Mouse (Mus musculus) myocyte (in vitro differentiated cells): ENCODE data around the gene Tshz2. TPM values are rescaled to one million over a fixed set of nuclear protein-coding genes. Genes with fewer than 3 reads are reported as not detected.

Experiments
- H3K27me3 ChIP-seq: one replicate; pipeline ENCODE4 v1.6.1; 2011; ENCODE audit not compliant: control insufficient read depth, insufficient read depth, insufficient read length
- H3K36me3 ChIP-seq: one replicate; pipeline ENCODE4 v1.6.1; 2011; ENCODE audit not compliant: control insufficient read depth, insufficient read depth
- H3K4me2 ChIP-seq: one replicate; pipeline ENCODE4 v1.6.1; 2011; ENCODE audit warnings: low read depth, control low read depth
- H3K4me3 ChIP-seq: one replicate; pipeline ENCODE4 v1.5.1; 2011; ENCODE audit warnings: mild to moderate bottlenecking, control low read depth, moderate library complexity
- H3K79me2 ChIP-seq: one replicate; pipeline ENCODE4 v1.6.1; 2011; ENCODE audit not compliant: control insufficient read depth, insufficient read depth
- H3ac ChIP-seq: one replicate; pipeline ENCODE4 v1.6.1; 2011; ENCODE audit not compliant: control insufficient read depth, insufficient read length
- CEBPB ChIP-seq: IDR thresholded peaks from 2 replicates; pipeline ENCODE4 v1.6.1; 2011; ENCODE audit warnings: mild to moderate bottlenecking, moderate library complexity; ENCODE audit not compliant: poor library complexity, insufficient read depth, severe bottlenecking
- E2F4 ChIP-seq: IDR thresholded peaks from one replicate; pipeline ENCODE4 v1.6.1; 2011; ENCODE audit warnings: mild to moderate bottlenecking, control low read depth, moderate library complexity; ENCODE audit not compliant: insufficient read depth
- MAX ChIP-seq: IDR thresholded peaks from one replicate; pipeline ENCODE4 v1.6.1; 2011; ENCODE audit warnings: low read depth, mild to moderate bottlenecking, control low read depth
- MYOD1 ChIP-seq, 3 experiments: IDR thresholded peaks; one replicate each; pipeline ENCODE4 v1.6.1; 2011; ENCODE audit warnings: control low read depth in 2 of 3, low read depth in 2 of 3, mild to moderate bottlenecking in 2 of 3, moderate library complexity in 1 of 3; ENCODE audit not compliant: insufficient read length in 2 of 3, control insufficient read depth in 1 of 3
- MYOG ChIP-seq, 3 experiments: IDR thresholded peaks; one replicate each; pipeline ENCODE4 v1.6.1; 2011; ENCODE audit warnings: control low read depth in 2 of 3, low read depth in 2 of 3, mild to moderate bottlenecking in 2 of 3; ENCODE audit not compliant: insufficient read length in 2 of 3, control insufficient read depth in 1 of 3, insufficient read depth in 1 of 3
- POLR2A ChIP-seq: IDR thresholded peaks from one replicate; pipeline ENCODE4 v1.6.1; 2011; ENCODE audit warnings: low read depth, mild to moderate bottlenecking, control low read depth, moderate library complexity; ENCODE audit not compliant: insufficient read length
- POLR2AphosphoS2 ChIP-seq: IDR thresholded peaks from one replicate; pipeline ENCODE4 v1.6.1; 2011; ENCODE audit warnings: low read depth, control low read depth; ENCODE audit not compliant: insufficient read length
- REST ChIP-seq: IDR thresholded peaks from one replicate; pipeline ENCODE4 v1.6.1; 2011; ENCODE audit warnings: mild to moderate bottlenecking, control low read depth, moderate library complexity; ENCODE audit not compliant: insufficient read depth, insufficient read length
- SRF ChIP-seq: IDR thresholded peaks from one replicate; pipeline ENCODE4 v1.6.1; 2011; ENCODE audit warnings: low read depth; ENCODE audit not compliant: control insufficient read depth, insufficient read length
- TCF12 ChIP-seq: IDR thresholded peaks from one replicate; pipeline ENCODE4 v1.6.1; 2011; ENCODE audit warnings: mild to moderate bottlenecking, control low read depth; ENCODE audit not compliant: poor library complexity, insufficient read depth, severe bottlenecking
- TCF3 ChIP-seq: IDR thresholded peaks from one replicate; pipeline ENCODE4 v1.6.1; 2011; ENCODE audit warnings: low read depth, control low read depth; ENCODE audit not compliant: insufficient read length
- USF1 ChIP-seq: IDR thresholded peaks from one replicate; pipeline ENCODE4 v1.6.1; 2011; ENCODE audit warnings: low read depth, mild to moderate bottlenecking, control low read depth, moderate library complexity
- polyA plus RNA-seq: library from polyadenylated mRNA; unstranded; fragments of >200 nt; fragmentation: generic; extraction: Trizol; gene quantifications from one replicate; pipeline ENCODE4 v1.2.1, GENCODE M21; 2012; ENCODE audit warnings: missing spikeins

Tshz2 gene
- polyA plus RNA-seq, 1 experiment = not detected

DNA sequence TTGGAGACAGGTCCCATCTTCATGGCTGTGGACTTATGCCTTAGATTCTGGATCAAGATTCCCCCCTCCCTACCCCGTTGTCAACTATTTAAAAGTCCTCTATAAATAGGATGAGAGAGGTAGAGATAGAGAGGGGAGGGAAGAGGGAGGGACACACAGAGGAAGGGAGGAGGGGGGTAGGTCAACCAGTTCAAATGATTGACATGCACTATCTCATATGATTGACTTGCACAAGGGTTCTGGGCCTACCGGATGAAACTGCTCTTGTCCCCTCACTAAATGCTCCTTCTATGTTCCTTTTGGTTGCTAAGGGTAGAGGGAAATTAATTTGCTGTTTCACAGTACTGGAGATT is 150.8 kb downstream of the Tshz2 start:
- H3K36me3 ChIP-seq = no peaks in the 10 kb centered on the region
- TF ChIP-seq POLR2AphosphoS2 (no peak), REST (no peak), MYOG (IDR thresholded peaks at IDR 0.05; ENCODE audit: control insufficient read depth in 1 of 3, insufficient read depth in 1 of 3, insufficient read length in 2 of 3, low read depth in 2 of 3) (no peak), MAX (no peak), CEBPB (no peak), USF1 (no peak), MYOD1 (IDR thresholded peaks at IDR 0.05; ENCODE audit: control insufficient read depth in 1 of 3, insufficient read length in 2 of 3, low read depth in 2 of 3) (no peak), POLR2A (no peak), SRF (no peak), TCF12 (no peak), TCF3 (no peak)
- no peak overlapping the region for H3K4me3 ChIP-seq
- H3K79me2 ChIP-seq = no peaks in the 10 kb centered on the region
- no peaks in the 10 kb centered on the region for H3K27me3 ChIP-seq
- H3K4me2 ChIP-seq = no peak overlapping the region
- no peak overlapping the region for H3ac ChIP-seq

DNA sequence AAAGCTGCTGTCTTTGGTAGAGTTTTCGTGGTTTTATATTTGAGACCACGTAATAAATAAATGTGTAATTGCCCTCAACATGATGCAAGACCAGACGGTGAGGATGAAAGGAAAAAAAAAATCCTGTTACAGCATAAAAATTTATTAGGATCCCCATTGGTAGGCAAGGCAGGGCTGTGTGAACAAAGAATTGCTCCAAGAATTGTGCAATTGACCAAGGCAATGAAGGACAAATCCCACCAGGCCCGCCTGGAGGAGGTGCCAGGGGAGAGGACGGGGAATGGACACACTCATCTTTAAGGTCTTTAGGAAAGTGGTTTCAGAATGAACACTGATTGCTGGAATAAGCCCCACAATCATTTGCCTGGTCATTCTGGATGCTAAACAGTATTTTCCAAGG is 154.6 kb downstream of the Tshz2 start:
- Histone ChIP-seq H3K4me3 (no peak overlapping the region), H3K4me2 (no peak overlapping the region), H3K27me3 (no peaks in the 10 kb centered on the region), H3K79me2 (no peaks in the 10 kb centered on the region), H3ac (no peak overlapping the region), H3K36me3 (no peaks in the 10 kb centered on the region)
- TF ChIP-seq MYOG (IDR thresholded peaks at IDR 0.05; ENCODE audit: control insufficient read depth in 1 of 3, insufficient read depth in 1 of 3, insufficient read length in 2 of 3, low read depth in 2 of 3) (no peak), USF1 (no peak), CEBPB (no peak), E2F4 (no peak), POLR2AphosphoS2 (no peak), SRF (no peak)

GRCm38 (mm10) chr2:169787906-169788305 is 155.1 kb downstream of the Tshz2 start:
- H3K36me3 ChIP-seq = no peaks in the 10 kb centered on the region
- no peaks in the 10 kb centered on the region for H3K27me3 ChIP-seq
- H3K4me2 ChIP-seq = no peak overlapping the region
- H3ac ChIP-seq = no peak overlapping the region
- TF ChIP-seq TCF12 = no peak
- TF ChIP-seq CEBPB = no peak
- TF ChIP-seq MYOD1 (IDR thresholded peaks at IDR 0.05; ENCODE audit: control insufficient read depth in 1 of 3, insufficient read length in 2 of 3, low read depth in 2 of 3) = no peak
- TF ChIP-seq E2F4 = no peak
- no peak for TF ChIP-seq MYOG (IDR thresholded peaks at IDR 0.05; ENCODE audit: control insufficient read depth in 1 of 3, insufficient read depth in 1 of 3, insufficient read length in 2 of 3, low read depth in 2 of 3)
- no peak for TF ChIP-seq SRF
- no peak for TF ChIP-seq TCF3
- no peak for TF ChIP-seq POLR2AphosphoS2
- no peak for TF ChIP-seq MAX
- TF ChIP-seq POLR2A = no peak
- no peak for TF ChIP-seq USF1
- no peak for TF ChIP-seq REST
- no peak overlapping the region for H3K4me3 ChIP-seq
- H3K79me2 ChIP-seq = no peaks in the 10 kb centered on the region

DNA sequence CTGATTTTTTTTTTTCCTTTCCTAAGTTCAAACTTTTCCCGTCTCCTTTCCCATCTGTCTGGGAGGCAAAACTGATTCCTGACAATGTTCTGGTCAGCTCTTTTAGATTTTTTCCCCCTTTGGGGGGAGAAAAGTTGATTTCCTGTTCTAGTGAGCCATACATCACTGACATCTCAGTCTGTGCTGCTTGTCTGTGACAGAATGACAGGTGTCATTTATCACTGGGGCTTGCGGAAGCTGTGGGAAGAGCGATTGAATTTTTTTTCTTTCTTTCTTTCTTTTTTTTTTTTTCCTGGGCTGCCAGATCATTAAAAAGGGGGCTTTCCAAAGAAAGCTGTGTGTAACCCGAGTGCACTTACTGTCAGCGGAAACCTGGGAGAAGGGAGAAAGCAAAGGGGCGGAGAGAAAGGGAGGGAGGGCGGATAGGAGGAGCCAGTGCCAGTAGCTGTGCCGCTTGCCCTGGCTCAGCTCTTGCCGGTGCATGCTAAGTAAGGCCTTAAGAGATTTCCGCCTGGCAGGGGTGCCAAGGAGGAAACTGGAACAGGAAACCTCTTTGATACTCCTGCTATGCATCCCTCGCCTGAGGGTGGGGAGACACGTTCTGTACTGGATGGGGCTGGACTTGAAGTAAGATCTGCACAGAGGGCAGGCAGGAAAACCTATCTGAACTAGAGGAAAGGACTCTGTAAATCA is 157.8 kb downstream of the Tshz2 start:
- Histone ChIP-seq H3K4me3 (no peak overlapping the region), H3ac (no peak overlapping the region)
- TF ChIP-seq MAX (no peak), TCF3 (no peak), USF1 (no peak), POLR2A (no peak), POLR2AphosphoS2 (no peak), REST (no peak), SRF (no peak), MYOG (IDR thresholded peaks at IDR 0.05; ENCODE audit: control insufficient read depth in 1 of 3, insufficient read depth in 1 of 3, insufficient read length in 2 of 3, low read depth in 2 of 3) (no peak), CEBPB (no peak), TCF12 (no peak), MYOD1 (IDR thresholded peaks at IDR 0.05; ENCODE audit: control insufficient read depth in 1 of 3, insufficient read length in 2 of 3, low read depth in 2 of 3) (no peak), E2F4 (no peak)

More for the DNA sequence above, 157.8 kb downstream of the Tshz2 start:
- H3K79me2 ChIP-seq = no peaks in the 10 kb centered on the region
- H3K36me3 ChIP-seq = no peaks in the 10 kb centered on the region
- no peaks in the 10 kb centered on the region for H3K27me3 ChIP-seq
- H3K4me2 ChIP-seq = no peak overlapping the region
